In genomic region chr13:107021461-107022265, GRCm38 (mm10) we compare ENCODE assay signal across 8 mouse cellular contexts. TPM values are rescaled to one million over a fixed set of nuclear protein-coding genes. Genes with fewer than 3 reads are reported as not detected.
A peak's percentile ranks its signal among the peaks of the same experiment; 100 is the strongest.
DNase-seq lines count a peak whose midpoint lies in the region; ATAC-seq and TF ChIP-seq lines count a peak whose summit lies in the region.

Kif2a (minus strand) TSS chr13:107022126.

- no peaks in the 10 kb centered on the region; the same call in 1 of the 2 replicates for H3K9me3 ChIP-seq in forebrain, embryonic 14.5 days (replicated peaks; ENCODE audit: control insufficient read depth, low read length)

- DNase-seq in CD8-positive naive resting alpha-beta T cell, adult 2 months (ENCODE audit: low read depth in 2 of 2, low spot score in 2 of 2) = peak; percentile 36 to 58
- peak; percentile 59 for DNase-seq in forebrain, embryonic 14.5 days (ENCODE audit: low spot score)
- DNase-seq in heart, postnatal 14 days = peak; percentile 45 to 57
- DNase-seq in layer of hippocampus, adult 18-20 months (ENCODE audit: low spot score in 2 of 2) = peak; percentile 13 to 53
- peak; percentile 62 for DNase-seq in lung, adult 2 months
- peak; percentile 40 to 51 for DNase-seq in thymus, adult 18-20 months

- no peaks in the 10 kb centered on the region for H3K27me3 ChIP-seq in forebrain, embryonic 14.5 days (replicated peaks; ENCODE audit: control insufficient read depth, insufficient read depth, low read length)

- H3K9ac ChIP-seq in forebrain, embryonic 14.5 days (ENCODE audit: low read length) = peak within 1 kb of the TSS; percentile 93

- H3K4me1 ChIP-seq in forebrain, embryonic 14.5 days (ENCODE audit: control insufficient read depth, insufficient read depth, low read length) = 0 out of 2 replicates have a peak, but pooled peaks cover 4% of the 10 kb centered on the region
- H3K4me1 ChIP-seq in lung, adult 2 months (ENCODE audit: control insufficient read depth, insufficient read depth, low read length) = peaks cover 6% of the 10 kb centered on the region; the same call in 1 of the 2 replicates

- H3K4me3 ChIP-seq in forebrain, embryonic 14.5 days (ENCODE audit: low read depth, low read length) = peak within 1 kb of the TSS; percentile 92
- H3K4me3 ChIP-seq in lung, adult 2 months (replicated peaks; ENCODE audit: extremely low read depth, low read depth, low read length) = peak within 1 kb of the TSS; percentile 99

- peak within 1 kb of the TSS; percentile 68 for H3K4me2 ChIP-seq in forebrain, embryonic 14.5 days (ENCODE audit: low read length)

- WGBS in forebrain, embryonic 14.5 days = under 1% methylated on average over 55 of the region's 87 CpGs
- WGBS in lung, adult 2 months = under 1% methylated on average over 86 of the region's 87 CpGs

- H3K27ac ChIP-seq in forebrain, embryonic 14.5 days (ENCODE audit: low read depth, low read length) = peak within 1 kb of the TSS; percentile 97

- intact Hi-C loops in heart, postnatal 14 days (cut with DNase I) = loop anchor here (5.0 kb wide), 1 partner anchor 81 kb away; no protein-coding TSS in a partner anchor

- TF ChIP-seq CTCF in lung, adult 2 months (IDR thresholded peaks at IDR 0.05; ENCODE audit: insufficient read depth, low read length) = no peak

- peak; percentile 46 for ATAC-seq in cerebellum, adult (ENCODE audit: insufficient number of reproducible peaks, low FRiP score, low TSS enrichment)
- peak; percentile 66 for ATAC-seq in forebrain, embryonic 14.5 days
- peak; percentile 21; the same call in 1 of the 2 replicates for ATAC-seq in neutrophil, adult 5-6 weeks (ENCODE audit: extremely low read depth, insufficient number of reproducible peaks, low FRiP score, poor library complexity, severe bottlenecking)

- 0 out of 2 replicates have a peak, but pooled peaks cover 6% of the 10 kb centered on the region for H3K36me3 ChIP-seq in forebrain, embryonic 14.5 days (ENCODE audit: control insufficient read depth, insufficient read depth, low read length)

- TF ChIP-seq POLR2A in lung, adult 2 months (IDR thresholded peaks at IDR 0.05; ENCODE audit: borderline replicate concordance, extremely low read depth, low read depth, low read length) = no peak; the same call in 1 of the 2 replicates

RNA-seq across cellular contexts. Expression of gene Kif2a, which starts in this region (rescaled TPM):
- 31.6 and 33.3 TPM in 2 replicates for polyA plus RNA-seq in forebrain, embryonic 14.5 days (2014; fragmentation: Nextera tagmentation; extraction: Ambion mirVana)
- total RNA-seq in heart, postnatal 14 days (2021) = 10 to 100 TPM; 26.8 to 36.5 TPM
- total RNA-seq in layer of hippocampus, adult 18-20 months (2021) = 100 to 1,000 TPM; 101 to 118 TPM
- 1.7 and 4.5 TPM in 2 replicates for polyA plus RNA-seq in lung, adult 2 months (2012; rRNA removed)
- total RNA-seq in neutrophil, adult 5-6 weeks (2017) = 24.7 and 36.9 TPM in 2 replicates

Comparison
In these comparisons a context has a peak if more than half of its experiments do, and no peak if none do; other contexts are left out.
1. Peak in every context shown above with its lines: DNase-seq, ATAC-seq, H3K4me3 ChIP-seq and H3K27ac ChIP-seq.